Mouse (Mus musculus) limb, embryonic 14.5 days (tissue): ENCODE results near the gene Fars2. TPM values are rescaled to one million over a fixed set of nuclear protein-coding genes. Genes with fewer than 3 reads are reported as not detected.

ENCODE experiments used
- ATAC-seq: fragments of 200-750 bp; cut with Nextera tagmentation; 2 replicates; pipeline ENCODE4 v1.8.0; 2017; ENCODE audit warnings: low read depth, moderate number of reproducible peaks, moderate TSS enrichment; ENCODE audit not compliant: low FRiP score
- DNase-seq: peaks from one replicate; pipeline ENCODE4 v3.0.0-alpha.2; 2015; ENCODE audit warnings: low spot score
- H3K27ac ChIP-seq: fragments of 300-500 bp; sonication (generic); replicated peaks from 2 replicates; pipeline ENCODE4 v1.5.1; 2014; ENCODE audit warnings: low read depth, mild to moderate bottlenecking, low read length, moderate library complexity, mixed read lengths
- H3K27me3 ChIP-seq: fragments of 300-500 bp; sonication (generic); 2 replicates; pipeline ENCODE4 v1.6.1; 2014; ENCODE audit warnings: low read length, mixed read lengths; ENCODE audit not compliant: control insufficient read depth, insufficient read depth
- H3K36me3 ChIP-seq: fragments of 300-500 bp; sonication (generic); 2 replicates; pipeline ENCODE4 v1.6.1; 2014; ENCODE audit warnings: mild to moderate bottlenecking, low read length, moderate library complexity, mixed read lengths; ENCODE audit not compliant: control insufficient read depth, insufficient read depth
- H3K4me1 ChIP-seq: fragments of 300-500 bp; sonication (generic); 2 replicates; pipeline ENCODE4 v1.6.1; 2014; ENCODE audit warnings: antibody characterized with exemption, low read length, mixed read lengths; ENCODE audit not compliant: control insufficient read depth, insufficient read depth
- H3K4me2 ChIP-seq: fragments of 300-500 bp; sonication (generic); replicated peaks from 2 replicates; pipeline ENCODE4 v1.6.1; 2014; ENCODE audit warnings: low read depth, mild to moderate bottlenecking, low read length, moderate library complexity; ENCODE audit not compliant: severe bottlenecking
- H3K4me3 ChIP-seq: fragments of 300-500 bp; sonication (generic); replicated peaks from 2 replicates; pipeline ENCODE4 v1.5.1; 2014; ENCODE audit warnings: low read length
- H3K9ac ChIP-seq: fragments of 300-500 bp; sonication (generic); 2 replicates; pipeline ENCODE4 v1.6.1; 2014; ENCODE audit warnings: mild to moderate bottlenecking, low read depth, low read length, moderate library complexity; ENCODE audit not compliant: severe bottlenecking
- H3K9me3 ChIP-seq: fragments of 300-500 bp; sonication (generic); 2 replicates; pipeline ENCODE4 v1.6.1; 2016; ENCODE audit warnings: low read length; ENCODE audit not compliant: control insufficient read depth
- POLR2A ChIP-seq: fragments of 200-500 bp; IDR thresholded peaks from 2 replicates; pipeline ENCODE4 v1.8.0; 2012; ENCODE audit warnings: inconsistent platforms, mild to moderate bottlenecking, moderate library complexity, borderline replicate concordance; ENCODE audit not compliant: insufficient read depth, insufficient read length; ENCODE audit errors: extremely low read depth
- WGBS: fragments of 180-500 bp; shearing (Covaris S2); extraction: QIAGEN DNeasy Blood & Tissue Kit; methylation state at CpG from one replicate; pipeline ENCODE4 v1.1.7; 2014; 5-methylcytosine and 5-hydroxymethylcytosine counted together
- polyA plus RNA-seq, 2 experiments: library from polyadenylated mRNA; depleted of rRNA in 1 of 2; stranded (reverse) in 1 of 2; unstranded in 1 of 2; fragments of >200 nt; fragmentation: Nextera tagmentation in 1 of 2; extraction: Ambion mirVana in 1 of 2; gene quantifications; 2 replicates each; pipeline versions ENCODE4 v1.2.1 to v1.2.3; 2012 to 2014

Fars2 gene
- polyA plus RNA-seq, 2 experiments, result 27.6 to 35.2 TPM

- TF ChIP-seq POLR2A, result no peak
- WGBS, result 80% methylated on average over 5 of the region's 5 CpGs
- no peak for DNase-seq
- no peaks in the 10 kb centered on the region; the same call in 1 of the 2 replicates for H3K9me3 ChIP-seq
- H3K9ac ChIP-seq, result no peak overlapping the region
- no peak overlapping the region for H3K27ac ChIP-seq
- no peaks in the 10 kb centered on the region for H3K4me1 ChIP-seq
- no peaks in the 10 kb centered on the region for H3K36me3 ChIP-seq
- H3K27me3 ChIP-seq, result no peaks in the 10 kb centered on the region
- no peak overlapping the region for H3K4me2 ChIP-seq
- no peak for ATAC-seq
- H3K4me3 ChIP-seq, result no peak overlapping the region
Measured at GRCm38 (mm10) chr13:36257213-36257612, 140.0 kb downstream of the Fars2 start.

- DNase-seq (no peak), ATAC-seq (no peak)
- TF ChIP-seq POLR2A, result no peak
- Histone ChIP-seq H3K4me2 (no peak overlapping the region), H3K27ac (no peak overlapping the region), H3K36me3 (no peaks in the 10 kb centered on the region), H3K9ac (no peak overlapping the region), H3K4me3 (no peak overlapping the region), H3K27me3 (no peaks in the 10 kb centered on the region), H3K4me1 (no peaks in the 10 kb centered on the region), H3K9me3 (no peaks in the 10 kb centered on the region; the same call in 1 of the 2 replicates)
- 79% methylated on average over 1 of the region's 1 CpGs for WGBS
Measured at GRCm38 (mm10) chr13:36259754-36260153, 142.5 kb downstream of the Fars2 start.

DNA sequence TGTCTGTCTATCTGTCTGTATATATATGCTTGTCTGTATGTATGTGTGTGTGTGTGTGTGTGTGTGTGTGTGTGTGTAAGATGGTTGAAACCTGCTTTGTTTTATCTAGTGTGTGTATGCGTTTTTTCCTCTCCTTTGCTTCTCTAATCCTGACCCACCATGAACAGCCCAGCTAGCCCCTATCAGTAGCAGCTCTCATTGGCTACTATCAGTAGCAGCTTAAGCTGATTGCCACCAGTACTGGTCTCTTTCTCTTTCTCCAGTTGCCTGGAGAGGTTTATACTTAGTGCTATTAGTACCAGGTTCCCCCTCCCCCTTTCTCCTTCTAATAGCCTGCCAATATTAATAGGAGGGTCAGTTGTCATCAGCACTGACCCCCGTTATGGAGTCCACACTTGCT is 144.1 kb downstream of the Fars2 start:
- Histone ChIP-seq H3K36me3 (no peaks in the 10 kb centered on the region), H3K4me1 (no peaks in the 10 kb centered on the region), H3K4me2 (no peak overlapping the region), H3K9me3 (no peaks in the 10 kb centered on the region; the same call in 1 of the 2 replicates), H3K27ac (no peak overlapping the region), H3K27me3 (no peaks in the 10 kb centered on the region), H3K9ac (no peak overlapping the region), H3K4me3 (no peak overlapping the region)
- ATAC-seq, result no peak
- no peak for TF ChIP-seq POLR2A
- 74% methylated on average over 2 of the region's 2 CpGs for WGBS
- no peak for DNase-seq

DNA sequence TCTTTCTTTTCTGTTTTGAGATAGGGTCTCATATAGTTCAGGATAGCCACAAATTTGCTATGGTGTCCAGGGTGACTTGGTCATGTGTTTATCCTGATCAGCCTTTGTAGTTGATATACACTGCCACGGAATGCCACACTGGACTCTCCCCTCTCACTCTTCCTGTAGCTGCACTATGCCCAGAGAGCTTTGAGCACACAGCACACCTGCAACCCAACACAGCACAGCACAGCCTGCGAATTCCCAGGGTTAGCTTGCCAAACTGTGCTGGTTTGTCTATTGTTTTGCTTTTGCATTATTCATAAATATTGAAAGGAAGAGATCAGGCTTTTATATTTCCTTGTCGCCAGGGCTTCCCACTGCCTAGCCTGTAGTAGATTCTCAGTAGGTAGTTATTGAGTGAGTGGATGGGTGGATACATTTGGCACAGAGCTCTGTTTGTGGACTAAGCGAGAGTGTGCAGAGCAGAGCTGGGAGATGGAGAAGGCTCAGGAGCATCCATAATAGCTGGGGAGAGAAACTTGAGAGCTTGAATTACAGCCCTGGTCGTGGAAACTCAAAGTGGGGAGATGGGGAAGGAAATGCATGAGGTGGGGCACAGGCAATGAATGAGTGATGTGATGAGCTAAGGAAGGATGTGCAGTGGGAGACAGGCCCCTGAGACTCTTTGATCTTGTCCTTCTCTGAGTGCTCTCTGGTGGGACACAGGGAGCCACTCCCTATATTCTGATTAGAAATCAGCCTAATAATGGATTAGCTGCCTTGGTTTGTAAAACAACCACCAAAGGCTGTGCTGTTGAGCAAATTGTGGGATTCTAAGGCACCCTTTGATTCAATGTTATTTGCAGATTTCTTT is 146.3 kb downstream of the Fars2 start:
- TF ChIP-seq POLR2A, result no peak
- no peaks in the 10 kb centered on the region for H3K36me3 ChIP-seq
- H3K27me3 ChIP-seq, result no peaks in the 10 kb centered on the region
- H3K9me3 ChIP-seq, result no peaks in the 10 kb centered on the region; the same call in 1 of the 2 replicates
- no peaks in the 10 kb centered on the region for H3K4me1 ChIP-seq
- H3K4me3 ChIP-seq, result no peak overlapping the region
- no peak overlapping the region for H3K9ac ChIP-seq
- no peak overlapping the region for H3K4me2 ChIP-seq
- H3K27ac ChIP-seq, result no peak overlapping the region
- 65% methylated on average over 5 of the region's 5 CpGs for WGBS
- ATAC-seq (no peak), DNase-seq (no peak)

- WGBS, result 92% methylated on average over 5 of the region's 5 CpGs
- H3K4me1 ChIP-seq, result no peaks in the 10 kb centered on the region
- no peak for ATAC-seq
- no peak overlapping the region for H3K9ac ChIP-seq
- TF ChIP-seq POLR2A, result no peak
- H3K27ac ChIP-seq, result no peak overlapping the region
- H3K36me3 ChIP-seq, result no peaks in the 10 kb centered on the region
- no peak for DNase-seq
- H3K27me3 ChIP-seq, result no peaks in the 10 kb centered on the region
- no peaks in the 10 kb centered on the region; the same call in 1 of the 2 replicates for H3K9me3 ChIP-seq
- H3K4me2 ChIP-seq, result no peak overlapping the region
- no peak overlapping the region for H3K4me3 ChIP-seq
Measured at GRCm38 (mm10) chr13:36264391-36264790, 147.2 kb downstream of the Fars2 start.
